Mouse (Mus musculus) midbrain, embryonic 13.5 days (tissue): ENCODE results near the gene Ube2o. TPM values are rescaled to one million over a fixed set of nuclear protein-coding genes. Genes with fewer than 3 reads are reported as not detected.
"Not testable (repeated sequence)": the region's sequence is repeated elsewhere in the genome, so short reads cannot be mapped to it uniquely, and the experiment has no call there.

Experiments
- ATAC-seq: fragments of 200-750 bp; cut with Nextera tagmentation; 2 replicates; pipeline ENCODE4 v1.8.0; 2017; ENCODE audit warnings: mild to moderate bottlenecking, moderate TSS enrichment, moderate library complexity
- H3K27ac ChIP-seq: fragments of 300-500 bp; sonication (generic); 2 replicates; pipeline ENCODE4 v1.5.1; 2015; ENCODE audit warnings: inconsistent platforms, mild to moderate bottlenecking, moderate library complexity
- H3K27me3 ChIP-seq: fragments of 300-500 bp; sonication (generic); 2 replicates; pipeline ENCODE4 v1.6.1; 2015; ENCODE audit warnings: mild to moderate bottlenecking, inconsistent platforms
- H3K36me3 ChIP-seq: fragments of 300-500 bp; sonication (generic); 2 replicates; pipeline ENCODE4 v1.6.1; 2015; ENCODE audit warnings: mild to moderate bottlenecking, inconsistent platforms
- H3K4me1 ChIP-seq: fragments of 300-500 bp; sonication (generic); replicated peaks from 2 replicates; pipeline ENCODE4 v1.6.1; 2015; ENCODE audit warnings: inconsistent platforms
- H3K4me2 ChIP-seq: fragments of 300-500 bp; sonication (generic); replicated peaks from 2 replicates; pipeline ENCODE4 v1.6.1; 2015; ENCODE audit warnings: moderate library complexity, mild to moderate bottlenecking, inconsistent platforms
- H3K4me3 ChIP-seq: fragments of 300-500 bp; sonication (generic); replicated peaks from 2 replicates; pipeline ENCODE4 v1.5.1; 2015; ENCODE audit warnings: mild to moderate bottlenecking, inconsistent platforms
- H3K9ac ChIP-seq: fragments of 300-500 bp; sonication (generic); replicated peaks from 2 replicates; pipeline ENCODE4 v1.6.1; 2015; ENCODE audit warnings: mild to moderate bottlenecking, inconsistent platforms
- H3K9me3 ChIP-seq: fragments of 300-500 bp; sonication (generic); 2 replicates; pipeline ENCODE4 v1.6.1; 2016; ENCODE audit warnings: mild to moderate bottlenecking, inconsistent platforms
- WGBS: fragments of 180-500 bp; shearing (Covaris S2); methylation state at CpG from one replicate; pipeline ENCODE4 v1.1.7; 2015; 5-methylcytosine and 5-hydroxymethylcytosine counted together
- polyA plus RNA-seq: library from polyadenylated mRNA; unstranded; fragments of >200 nt; fragmentation: Nextera tagmentation; extraction: Ambion mirVana; gene quantifications from 2 replicates; pipeline ENCODE4 v1.2.1, GENCODE M21; 2015

The Ube2o gene
- polyA plus RNA-seq, 1 experiment from 2014 or later, result 12.3 TPM

- not testable (repeated sequence) for H3K36me3 ChIP-seq, ATAC-seq, H3K9me3 ChIP-seq, H3K4me3 ChIP-seq, H3K27ac ChIP-seq, H3K4me2 ChIP-seq, H3K9ac ChIP-seq, H3K27me3 ChIP-seq, H3K4me1 ChIP-seq
- 87% methylated on average over 8 of the region's 9 CpGs for WGBS
Observed at GRCm38 (mm10) chr11:116611168-116611567, 29.9 kb upstream of the Ube2o start.

DNA sequence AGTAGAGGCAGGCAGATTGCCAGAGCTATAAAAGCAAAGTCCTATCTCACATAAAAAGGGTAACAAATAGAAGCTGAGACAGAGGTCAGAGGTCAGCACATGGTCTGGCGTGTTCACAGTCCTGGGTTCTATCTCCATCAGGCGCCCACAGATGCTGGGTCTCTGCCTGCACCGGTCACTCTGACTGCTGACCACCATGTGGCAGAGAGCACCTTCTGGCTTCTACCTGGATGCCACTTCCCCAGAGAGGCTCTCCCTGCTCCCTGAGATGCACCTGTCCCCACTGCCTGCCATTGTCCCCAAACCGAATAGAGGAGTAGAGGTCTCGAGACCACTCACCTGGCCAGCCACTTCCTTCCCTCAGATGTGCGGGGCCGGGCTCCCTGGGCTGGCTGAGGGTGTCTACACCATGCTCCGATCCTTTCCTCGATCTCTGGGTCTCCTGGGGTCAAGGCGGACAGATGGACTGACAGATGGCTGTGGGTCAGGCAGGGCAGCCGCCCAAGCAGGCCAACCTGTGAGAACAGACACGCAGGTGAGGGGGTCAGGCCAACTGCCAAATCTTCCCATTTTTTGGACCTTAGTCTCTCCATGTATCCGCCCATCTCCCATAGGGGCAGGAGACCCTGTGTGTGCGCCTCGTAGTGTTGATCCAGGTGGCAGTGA lies 28.9 kb upstream of the Ube2o start:
- H3K4me3 ChIP-seq, result no peak overlapping the region
- WGBS, result 89% methylated on average over 15 of the region's 15 CpGs
- no peaks in the 10 kb centered on the region for H3K27me3 ChIP-seq
- H3K4me1 ChIP-seq, result no peaks in the 10 kb centered on the region
- no peak overlapping the region for H3K4me2 ChIP-seq
- H3K9me3 ChIP-seq, result no peaks in the 10 kb centered on the region
- H3K27ac ChIP-seq, result no peak overlapping the region
- H3K36me3 ChIP-seq, result no peaks in the 10 kb centered on the region
- no peak overlapping the region for H3K9ac ChIP-seq
- no peak for ATAC-seq

GRCm38 (mm10) chr11:116607717-116608116 lies 26.5 kb upstream of the Ube2o start:
- Histone ChIP-seq H3K9ac (no peak overlapping the region), H3K4me3 (no peak overlapping the region), H3K9me3 (no peaks in the 10 kb centered on the region), H3K27me3 (no peaks in the 10 kb centered on the region), H3K27ac (no peak overlapping the region), H3K36me3 (no peaks in the 10 kb centered on the region), H3K4me2 (no peak overlapping the region), H3K4me1 (no peaks in the 10 kb centered on the region)
- no peak for ATAC-seq
- WGBS, result 86% methylated on average over 3 of the region's 3 CpGs

DNA sequence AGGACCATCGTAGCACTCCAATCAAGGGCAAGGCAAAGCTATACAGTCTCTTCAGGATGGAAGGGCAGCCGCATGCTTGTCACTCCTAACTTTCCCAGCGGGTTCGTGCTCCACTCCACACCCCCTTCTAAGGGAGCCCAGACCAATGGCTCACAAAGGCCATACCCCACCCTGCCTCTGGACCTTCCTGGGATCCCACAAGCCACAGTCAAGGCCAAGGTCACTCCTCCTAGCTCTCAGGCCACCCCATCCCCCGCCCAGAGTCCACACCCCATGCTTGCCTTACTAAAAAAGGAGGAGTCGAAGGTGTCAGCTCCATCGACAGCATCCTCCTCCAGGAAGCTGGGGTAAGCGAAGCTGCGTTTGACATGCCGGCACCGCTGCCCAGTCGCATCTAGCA lies 22.9 kb upstream of the Ube2o start:
- Histone ChIP-seq H3K36me3 (no peaks in the 10 kb centered on the region), H3K9me3 (no peaks in the 10 kb centered on the region), H3K4me3 (no peak overlapping the region), H3K9ac (no peak overlapping the region), H3K4me1 (no peaks in the 10 kb centered on the region), H3K4me2 (no peak overlapping the region), H3K27me3 (no peaks in the 10 kb centered on the region), H3K27ac (no peak overlapping the region)
- no peak for ATAC-seq
- 93% methylated on average over 12 of the region's 12 CpGs for WGBS

GRCm38 (mm10) chr11:116603339-116603738 lies 22.1 kb upstream of the Ube2o start:
- WGBS, result 92% methylated on average over 10 of the region's 10 CpGs
- Histone ChIP-seq H3K4me1 (no peaks in the 10 kb centered on the region), H3K9me3 (no peaks in the 10 kb centered on the region), H3K27me3 (no peaks in the 10 kb centered on the region), H3K4me2 (no peak overlapping the region), H3K36me3 (no peaks in the 10 kb centered on the region), H3K4me3 (no peak overlapping the region), H3K27ac (no peak overlapping the region), H3K9ac (no peak overlapping the region)
- no peak for ATAC-seq

GRCm38 (mm10) chr11:116602043-116602442 lies 20.8 kb upstream of the Ube2o start:
- Histone ChIP-seq H3K4me3 (no peak overlapping the region), H3K4me1 (no peaks in the 10 kb centered on the region), H3K27ac (no peak overlapping the region), H3K9ac (no peak overlapping the region), H3K36me3 (no peaks in the 10 kb centered on the region), H3K27me3 (no peaks in the 10 kb centered on the region), H3K4me2 (no peak overlapping the region), H3K9me3 (no peaks in the 10 kb centered on the region)
- 92% methylated on average over 8 of the region's 8 CpGs for WGBS
- no peak for ATAC-seq

GRCm38 (mm10) chr11:116601166-116601565 lies 19.9 kb upstream of the Ube2o start:
- H3K4me2 ChIP-seq, result no peak overlapping the region
- H3K36me3 ChIP-seq, result no peaks in the 10 kb centered on the region
- no peak overlapping the region for H3K9ac ChIP-seq
- no peaks in the 10 kb centered on the region for H3K4me1 ChIP-seq
- no peak for ATAC-seq
- no peak overlapping the region for H3K4me3 ChIP-seq
- no peak overlapping the region for H3K27ac ChIP-seq
- no peaks in the 10 kb centered on the region for H3K27me3 ChIP-seq
- no peaks in the 10 kb centered on the region for H3K9me3 ChIP-seq
- WGBS, result 90% methylated on average over 8 of the region's 8 CpGs

DNA sequence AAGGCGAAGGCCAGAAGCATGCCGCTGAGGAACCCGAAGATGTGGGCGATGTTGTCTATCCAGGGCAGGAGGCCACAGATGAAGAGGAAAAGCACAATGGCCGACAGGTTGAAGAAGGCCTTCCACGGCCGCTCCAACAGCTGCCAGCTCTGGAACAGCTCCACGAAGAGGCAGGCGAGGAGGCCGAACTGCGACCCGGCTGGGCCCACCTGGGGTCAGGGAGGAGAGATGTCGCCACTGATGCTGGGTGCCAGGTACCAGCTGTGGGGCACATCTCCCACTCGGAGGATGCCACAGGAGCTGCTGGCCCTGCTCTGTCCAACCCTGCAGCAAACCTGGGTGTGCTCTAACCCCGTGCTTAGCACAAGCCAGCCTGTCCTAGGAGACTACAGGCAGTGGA lies 18.0 kb upstream of the Ube2o start:
- Histone ChIP-seq H3K27ac (no peak overlapping the region), H3K9ac (no peak overlapping the region), H3K4me1 (no peaks in the 10 kb centered on the region)

GRCm38 (mm10) chr11:116598193-116598592 lies 16.9 kb upstream of the Ube2o start:
- no peaks in the 10 kb centered on the region for H3K9me3 ChIP-seq
- no peak overlapping the region for H3K27ac ChIP-seq
- no peak overlapping the region for H3K4me3 ChIP-seq
- 89% methylated on average over 8 of the region's 8 CpGs for WGBS
- peaks cover 5% of the 10 kb centered on the region; the same call in 1 of the 2 replicates for H3K4me1 ChIP-seq
- H3K36me3 ChIP-seq, result no peaks in the 10 kb centered on the region
- no peak overlapping the region for H3K9ac ChIP-seq
- H3K27me3 ChIP-seq, result no peaks in the 10 kb centered on the region
- no peak for ATAC-seq
- no peak overlapping the region for H3K4me2 ChIP-seq

More for the DNA sequence above, 18.0 kb upstream of the Ube2o start:
- no peaks in the 10 kb centered on the region for H3K9me3 ChIP-seq
- 92% methylated on average over 15 of the region's 15 CpGs for WGBS
- H3K27me3 ChIP-seq, result no peaks in the 10 kb centered on the region
- no peak for ATAC-seq
- H3K4me2 ChIP-seq, result no peak overlapping the region
- no peaks in the 10 kb centered on the region for H3K36me3 ChIP-seq
- no peak overlapping the region for H3K4me3 ChIP-seq

- no peaks in the 10 kb centered on the region for H3K36me3 ChIP-seq
- no peak overlapping the region for H3K4me2 ChIP-seq
- peaks cover 15% of the 10 kb centered on the region for H3K4me1 ChIP-seq
- no peak for ATAC-seq
- H3K27me3 ChIP-seq, result no peaks in the 10 kb centered on the region
- H3K9ac ChIP-seq, result no peak overlapping the region
- H3K27ac ChIP-seq, result no peak overlapping the region
- WGBS, result 89% methylated on average over 19 of the region's 19 CpGs
- H3K9me3 ChIP-seq, result no peaks in the 10 kb centered on the region
- H3K4me3 ChIP-seq, result no peak overlapping the region
Observed at GRCm38 (mm10) chr11:116596766-116597165, 15.5 kb upstream of the Ube2o start.

DNA sequence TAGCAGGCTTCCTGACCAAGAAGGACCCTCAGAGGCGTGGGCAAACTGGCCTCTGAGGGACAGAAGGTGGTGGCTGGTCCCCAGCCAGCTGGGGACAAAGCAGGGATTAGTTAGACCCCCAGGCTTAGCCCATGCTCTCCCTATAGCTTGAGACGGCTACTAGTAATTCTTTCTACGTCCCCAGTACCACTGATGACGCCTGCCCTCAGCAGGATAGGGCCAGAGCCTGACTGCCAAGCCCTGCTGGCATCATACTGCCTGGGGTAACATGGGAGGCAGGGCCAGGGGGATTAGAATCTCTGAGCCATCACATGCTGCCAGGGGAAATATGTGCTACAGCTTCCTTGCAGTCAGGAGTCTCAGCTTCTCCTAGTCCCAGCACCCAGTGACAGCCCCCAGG lies 12.1 kb upstream of the Ube2o start:
- no peak overlapping the region for H3K4me2 ChIP-seq
- 52% methylated on average over 4 of the region's 4 CpGs for WGBS
- no peak overlapping the region for H3K4me3 ChIP-seq
- ATAC-seq, result no peak
- no peaks in the 10 kb centered on the region for H3K9me3 ChIP-seq
- no peak overlapping the region for H3K9ac ChIP-seq
- H3K27me3 ChIP-seq, result no peaks in the 10 kb centered on the region
- H3K4me1 ChIP-seq, result peaks cover 28% of the 10 kb centered on the region
- H3K27ac ChIP-seq, result no peak overlapping the region
- no peaks in the 10 kb centered on the region for H3K36me3 ChIP-seq

GRCm38 (mm10) chr11:116592428-116592827 lies 11.2 kb upstream of the Ube2o start:
- no peaks in the 10 kb centered on the region for H3K36me3 ChIP-seq
- peak; percentile 72 for ATAC-seq
- no peaks in the 10 kb centered on the region for H3K9me3 ChIP-seq
- no peak overlapping the region for H3K9ac ChIP-seq
- no peaks in the 10 kb centered on the region for H3K27me3 ChIP-seq
- H3K4me2 ChIP-seq, result no peak overlapping the region
- H3K27ac ChIP-seq, result peak overlapping the region; percentile 57
- H3K4me3 ChIP-seq, result no peak overlapping the region
- H3K4me1 ChIP-seq, result peaks cover 28% of the 10 kb centered on the region

GRCm38 (mm10) chr11:116591621-116592020 lies 10.4 kb upstream of the Ube2o start:
- H3K4me3 ChIP-seq, result no peak overlapping the region
- peaks cover 34% of the 10 kb centered on the region for H3K4me1 ChIP-seq
- H3K27ac ChIP-seq, result no peak overlapping the region
- H3K9me3 ChIP-seq, result no peaks in the 10 kb centered on the region
- H3K27me3 ChIP-seq, result no peaks in the 10 kb centered on the region
- WGBS, result 90% methylated on average over 4 of the region's 4 CpGs
- no peak for ATAC-seq
- H3K9ac ChIP-seq, result no peak overlapping the region
- H3K36me3 ChIP-seq, result no peaks in the 10 kb centered on the region
- H3K4me2 ChIP-seq, result no peak overlapping the region
